ENCODE assay signal across 21 mouse cellular contexts in the genomic region with DNA sequence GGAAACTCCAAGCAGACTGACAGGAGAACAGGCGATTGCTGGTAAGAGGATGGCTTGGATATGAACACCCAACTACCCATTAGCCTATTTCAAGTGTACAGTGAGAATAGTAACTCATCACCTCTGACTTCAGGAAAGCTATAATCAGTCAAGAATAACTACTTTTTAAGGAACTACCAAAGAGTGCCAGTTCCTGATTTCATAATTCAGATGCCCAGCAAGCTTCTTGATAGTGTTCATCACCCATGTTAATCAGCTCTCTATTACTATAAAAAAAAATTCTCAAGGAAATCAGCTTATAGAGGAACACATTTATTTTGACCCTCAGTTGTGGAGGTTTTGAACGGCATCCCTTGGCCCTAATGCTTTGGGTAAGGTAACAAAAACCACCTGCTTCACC.
DNase-seq lines count a peak whose midpoint lies in the region; ATAC-seq lines count a peak whose summit lies in the region.
"Had no signal": no experiment of that assay in that cellular context is flagged by ENCODE, and none has a peak within 500 bp of the region (broad histone marks: within the 10 kb centered on the region; RNA-seq: fewer than 3 reads in every experiment).

No protein-coding gene starts in this region.

- DNase-seq in heart, adult 11 months: peak; percentile 19
- no peak for DNase-seq in heart, postnatal 25 days (ENCODE audit: low spot score)
- no peak for DNase-seq in ovary, postnatal 10 days (ENCODE audit: low spot score)
- no peak for DNase-seq in cerebellum, adult 9-10 months
- DNase-seq: adrenal gland, adult 8-10 months; adrenal gland, postnatal 14 days; adrenal gland, postnatal 36 days; B cell, adult 2 months; cerebellum, adult 11-12 months; cerebellum, adult 2 months; cerebellum, adult 9-11 months; cerebellum, postnatal 14 days; cerebellum, postnatal 36 days; forebrain, postnatal 0 days had no signal

- intact Hi-C loops in heart, postnatal 25 days (cut with DNase I): no loop called here

- ATAC-seq in hematopoietic stem cell, adult 5-6 weeks (replicated peaks in 1 of 2; ENCODE audit: insufficient read depth in 1 of 2, low FRiP score in 2 of 2, low TSS enrichment in 1 of 2, low read depth in 1 of 2, poor library complexity in 2 of 2, severe bottlenecking in 2 of 2): peak; percentile 21 to 42; a peak in 2 of 4 replicates
- ATAC-seq in megakaryocyte progenitor cell, adult 5-6 weeks (replicated peaks; ENCODE audit: poor library complexity): peak; percentile 61
- ATAC-seq: activated CD4-positive, CD25-positive, alpha-beta regulatory T cell, adult 4 months; CD4-positive, CD25-positive, alpha-beta regulatory T cell, adult 4 months; forebrain, embryonic 13.5 days; forebrain, embryonic 15.5 days; forebrain, postnatal 0 days; Patski had no signal
